Comparison of ENCODE assay signal across 17 mouse cellular contexts in genomic region chr5:132408892-132409575, GRCm38 (mm10).
DNase-seq lines count a peak whose midpoint lies in the region; ATAC-seq and TF ChIP-seq lines count a peak whose summit lies in the region.
"Had no signal": no experiment of that assay in that cellular context is flagged by ENCODE, and none has a peak within 500 bp of the region (broad histone marks: within the 10 kb centered on the region; RNA-seq: fewer than 3 reads in every experiment).

No protein-coding gene starts in this region.

- WGBS in cerebellum, adult 2 months = 29% methylated on average over 2 of the region's 2 CpGs
- 12% methylated on average over 2 of the region's 2 CpGs for WGBS in forebrain, embryonic 16.5 days
- 9% methylated on average over 2 of the region's 2 CpGs for WGBS in midbrain, embryonic 15.5 days
- WGBS in liver, embryonic 12.5 days (ENCODE audit: insufficient replicate concordance) = 56% methylated on average over 2 of the region's 2 CpGs

- H3K4me3 ChIP-seq in cerebellum, adult 2 months (replicated peaks; ENCODE audit: insufficient read depth, low read depth, low read length) = no peak overlapping the region
- H3K4me3 ChIP-seq in forebrain, embryonic 16.5 days (replicated peaks; ENCODE audit: low read length) = no peak overlapping the region
- no peak overlapping the region for H3K4me3 ChIP-seq in midbrain, embryonic 15.5 days
- H3K4me3 ChIP-seq in liver, embryonic 12.5 days = no peak overlapping the region
- H3K4me3 ChIP-seq: myocyte had no signal

- ATAC-seq in forebrain, embryonic 16.5 days = peak; percentile 59
- peak; percentile 65 for ATAC-seq in midbrain, embryonic 15.5 days (replicated peaks)
- ATAC-seq in liver, embryonic 12.5 days = no peak

- peak; percentile 4 for DNase-seq in left cerebral cortex, postnatal 4 days
- no peak for DNase-seq in left cerebral cortex, adult 8-10 months (ENCODE audit: low spot score in 2 of 2)
- peak; percentile 26 to 58 for DNase-seq in cerebellum, adult 2 months
- no peak for DNase-seq in kidney, postnatal 36 days
- DNase-seq in left cerebral cortex, postnatal 14 days (ENCODE audit: low spot score in 2 of 2) = no peak
- DNase-seq: heart, adult 18-20 months; heart, postnatal 14 days; kidney, adult 11 months; kidney, postnatal 14 days; layer of hippocampus, postnatal 36 days; lung, adult 18-20 months; thymus, postnatal 14 days had no signal

- no peaks in the 10 kb centered on the region for H3K9me3 ChIP-seq in forebrain, embryonic 16.5 days (ENCODE audit: control insufficient read depth, low read length)
- H3K9me3 ChIP-seq in midbrain, embryonic 15.5 days = no peaks in the 10 kb centered on the region
- no peaks in the 10 kb centered on the region for H3K9me3 ChIP-seq in liver, embryonic 12.5 days (replicated peaks)

- no peaks in the 10 kb centered on the region for H3K27me3 ChIP-seq in cerebellum, adult 2 months (ENCODE audit: control insufficient read depth, insufficient read depth, low read length)
- no peaks in the 10 kb centered on the region for H3K27me3 ChIP-seq in forebrain, embryonic 16.5 days (replicated peaks; ENCODE audit: control insufficient read depth, insufficient read depth, low read length)
- no peaks in the 10 kb centered on the region for H3K27me3 ChIP-seq in midbrain, embryonic 15.5 days (replicated peaks)
- H3K27me3 ChIP-seq in liver, embryonic 12.5 days (replicated peaks) = no peaks in the 10 kb centered on the region

- H3K9ac ChIP-seq in forebrain, embryonic 16.5 days (replicated peaks; ENCODE audit: low read depth, low read length) = no peak overlapping the region
- no peak overlapping the region for H3K9ac ChIP-seq in midbrain, embryonic 15.5 days
- no peak overlapping the region for H3K9ac ChIP-seq in liver, embryonic 12.5 days

- H3K36me3 ChIP-seq in forebrain, embryonic 16.5 days (ENCODE audit: control insufficient read depth, insufficient read depth) = no peaks in the 10 kb centered on the region
- H3K36me3 ChIP-seq in midbrain, embryonic 15.5 days (replicated peaks) = no peaks in the 10 kb centered on the region
- no peaks in the 10 kb centered on the region for H3K36me3 ChIP-seq in liver, embryonic 12.5 days

- H3K4me1 ChIP-seq in cerebellum, adult 2 months (ENCODE audit: control insufficient read depth, insufficient read depth, low read length) = peaks cover 4% of the 10 kb centered on the region; the same call in 1 of the 2 replicates
- H3K4me1 ChIP-seq in forebrain, embryonic 16.5 days (replicated peaks; ENCODE audit: control insufficient read depth, insufficient read depth, low read length) = peaks cover 30% of the 10 kb centered on the region
- peaks cover 33% of the 10 kb centered on the region for H3K4me1 ChIP-seq in midbrain, embryonic 15.5 days
- H3K4me1 ChIP-seq in liver, embryonic 12.5 days = peaks cover 6% of the 10 kb centered on the region; the same call in 1 of the 2 replicates

- TF ChIP-seq POLR2A in cerebellum, adult 2 months (IDR thresholded peaks at IDR 0.05; ENCODE audit: borderline replicate concordance, insufficient read depth, low read length) = no peak

- intact Hi-C loops in left cerebral cortex, postnatal 4 days (cut with DNase I) = no loop called here
- intact Hi-C loops in left cerebral cortex, postnatal 14 days (cut with DNase I) = no loop called here

- no peak overlapping the region for H3K4me2 ChIP-seq in forebrain, embryonic 16.5 days (ENCODE audit: low read length)
- no peak overlapping the region for H3K4me2 ChIP-seq in midbrain, embryonic 15.5 days
- no peak overlapping the region for H3K4me2 ChIP-seq in liver, embryonic 12.5 days

- no peak overlapping the region for H3K27ac ChIP-seq in cerebellum, adult 2 months (ENCODE audit: insufficient read depth, low read length)
- no peak overlapping the region for H3K27ac ChIP-seq in forebrain, embryonic 16.5 days (ENCODE audit: low read length)
- H3K27ac ChIP-seq in midbrain, embryonic 15.5 days = 0 out of 2 replicates have a peak overlapping the region, but pooled peaks have one; percentile 20
- no peak overlapping the region for H3K27ac ChIP-seq in liver, embryonic 12.5 days
- H3K27ac ChIP-seq: macrophage had no signal

- TF ChIP-seq CTCF in cerebellum, adult 2 months (IDR thresholded peaks at IDR 0.05; ENCODE audit: borderline replicate concordance, insufficient read depth, low read depth, low read length) = no peak

Comparison
In these comparisons a context has a peak if more than half of its experiments do, and no peak if none do; other contexts are left out.
1. DNase-seq: peak in left cerebral cortex, postnatal 4 days (single experiment) and cerebellum, adult 2 months (2 of 2); none in left cerebral cortex, adult 8-10 months (0 of 2), kidney, postnatal 36 days (0 of 2) and left cerebral cortex, postnatal 14 days (0 of 2).